Mouse (Mus musculus): Measurements from ENCODE around the gene Kifap3.
"Not testable (repeated sequence)": the region's sequence is repeated elsewhere in the genome, so short reads cannot be mapped to it uniquely, and the experiment has no call there.

DNA sequence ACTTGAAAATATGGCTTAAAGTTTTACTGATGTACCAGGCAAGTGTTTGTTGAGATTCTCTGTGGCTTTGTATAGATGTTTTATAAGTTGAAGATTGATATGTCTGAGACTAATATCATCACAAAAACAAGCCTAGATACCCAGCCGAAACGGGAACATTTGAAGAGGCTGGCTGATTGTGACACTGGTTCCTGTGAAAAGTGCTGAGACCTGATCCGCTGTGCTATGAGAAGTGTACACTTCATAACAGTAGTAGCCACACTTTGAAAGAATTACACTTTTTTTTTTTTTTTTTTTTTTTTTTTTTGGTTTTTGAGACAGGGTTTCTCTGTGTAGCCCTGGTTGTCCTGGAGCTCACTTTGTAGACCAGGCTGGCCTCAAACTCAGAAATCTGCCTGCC is 59.1 kb downstream of the Kifap3 start:
- not testable (repeated sequence) for TF ChIP-seq CTCF (IDR thresholded peaks at IDR 0.05; ENCODE audit: low read depth, low read length); POLR2A (IDR thresholded peaks at IDR 0.05; ENCODE audit: borderline replicate concordance, low read depth, low read length)

Measured in bone marrow macrophage, adult 2 months (primary cell).